Mouse (Mus musculus): ENCODE results near the gene Dock9. TPM values are rescaled to one million over a fixed set of nuclear protein-coding genes. Genes with fewer than 3 reads are reported as not detected.
"Not testable (repeated sequence)": the region's sequence is repeated elsewhere in the genome, so short reads cannot be mapped to it uniquely, and the experiment has no call there.

Dock9 gene
- polyA plus RNA-seq, 1 experiment, result 7.0 TPM

DNA sequence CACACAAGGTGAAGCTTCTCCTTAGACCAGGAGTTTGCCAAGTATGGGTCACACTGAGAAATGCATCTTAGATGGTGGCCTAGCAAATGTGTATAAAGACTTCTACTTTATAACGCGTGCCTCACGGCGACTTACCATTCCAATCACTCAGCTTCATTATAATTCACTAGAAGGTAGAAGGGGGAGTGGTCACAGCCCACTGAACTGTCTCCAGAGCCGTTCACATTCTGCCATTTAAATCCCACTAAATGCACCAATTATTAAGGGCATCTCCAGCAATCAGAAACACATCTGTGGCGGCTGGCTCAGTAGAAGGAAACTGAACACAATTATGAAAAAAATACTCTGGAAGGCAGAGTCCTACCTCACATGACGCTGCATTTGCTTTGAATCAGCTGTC, 50.3 kb downstream of the Dock9 start:
- DNase-seq (ENCODE audit: low read depth, low spot score), result no peak
- 93% methylated on average over 7 of the region's 7 CpGs for WGBS

DNA sequence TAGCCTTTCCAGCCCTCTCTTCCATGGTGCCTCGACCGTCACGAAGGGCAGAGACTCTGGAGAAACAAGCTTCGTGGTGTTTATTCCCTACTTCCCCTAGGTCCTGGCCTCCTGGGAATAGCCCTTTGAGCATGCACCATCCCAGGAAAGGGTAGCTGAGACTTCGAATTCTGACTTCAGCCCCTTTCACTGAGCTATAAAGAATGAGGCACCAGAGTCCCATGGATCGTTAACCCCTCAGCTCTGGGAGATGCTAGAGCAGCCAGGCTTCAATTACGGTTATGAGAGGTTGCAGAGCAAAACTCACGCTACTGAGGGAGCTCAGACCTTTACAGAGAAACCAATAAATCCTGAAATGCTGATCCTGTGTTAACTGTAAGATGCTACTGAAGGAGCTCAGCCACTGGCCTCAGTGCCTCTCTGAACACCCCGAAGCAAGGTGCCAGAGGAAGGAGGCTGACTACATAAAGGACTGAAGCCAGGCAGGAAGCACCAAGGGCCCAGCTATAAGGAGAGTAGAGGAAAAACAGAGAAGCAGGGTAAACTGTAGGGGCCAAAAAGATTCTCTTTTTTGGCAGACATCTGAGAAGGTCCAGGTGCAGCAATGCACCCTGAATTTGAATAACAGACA, 53.7 kb downstream of the Dock9 start:
- no peak for DNase-seq (ENCODE audit: low read depth, low spot score)
- WGBS, result 70% methylated on average over 9 of the region's 9 CpGs

- no peak for DNase-seq (ENCODE audit: low read depth, low spot score)
- WGBS, result 60% methylated on average over 24 of the region's 24 CpGs
These were observed 58.9 kb downstream of the Dock9 start for GRCm38 (mm10) chr14:121738431-121739403.

DNA sequence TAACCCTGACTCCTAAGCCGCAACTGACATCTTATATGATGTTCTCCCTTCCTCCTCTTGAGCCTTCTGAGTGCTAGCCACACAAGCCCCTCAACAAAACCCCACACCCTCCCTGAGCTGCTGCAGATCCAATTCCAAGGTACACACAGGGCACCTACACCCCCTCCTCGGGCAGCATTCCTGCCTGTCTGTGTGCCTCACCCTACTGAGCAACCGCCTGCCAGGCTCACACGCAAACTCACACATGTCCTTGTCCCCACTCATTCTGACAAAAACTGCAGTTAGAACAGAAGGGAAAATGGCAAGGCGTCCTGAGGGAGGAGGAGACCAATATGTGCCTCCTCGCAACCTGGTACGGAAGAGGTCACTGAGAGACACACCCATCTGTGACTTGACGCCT, 60.4 kb downstream of the Dock9 start:
- 78% methylated on average over 8 of the region's 8 CpGs for WGBS

DNA sequence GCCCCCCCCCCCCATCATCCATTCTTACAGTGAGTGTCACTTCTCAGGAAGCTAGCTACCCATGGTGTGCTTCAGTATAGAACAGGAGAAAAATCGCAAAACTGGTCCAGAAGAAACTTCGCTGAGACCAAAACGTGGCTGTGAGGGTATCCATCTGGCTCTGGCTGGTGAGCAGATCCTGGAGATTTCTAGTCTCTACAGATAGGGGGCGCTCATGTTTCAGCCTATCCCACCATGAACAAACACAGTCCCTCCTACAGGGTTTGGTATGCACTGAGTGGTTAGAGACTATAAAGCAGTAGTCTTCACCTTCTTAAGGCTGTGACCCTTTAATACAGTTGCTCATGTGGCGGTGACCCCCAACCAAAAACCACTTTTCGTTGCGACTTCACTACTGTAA, 62.0 kb downstream of the Dock9 start:
- DNase-seq (ENCODE audit: low read depth, low spot score), result no peak
- 73% methylated on average over 7 of the region's 7 CpGs for WGBS

More for the DNA sequence above, 60.4 kb downstream of the Dock9 start:
- DNase-seq (ENCODE audit: low read depth, low spot score), result no peak

- DNase-seq (ENCODE audit: low read depth, low spot score), result no peak
- WGBS, result 80% methylated on average over 7 of the region's 7 CpGs
These were observed 63.4 kb downstream of the Dock9 start for GRCm38 (mm10) chr14:121734217-121734616.

DNA sequence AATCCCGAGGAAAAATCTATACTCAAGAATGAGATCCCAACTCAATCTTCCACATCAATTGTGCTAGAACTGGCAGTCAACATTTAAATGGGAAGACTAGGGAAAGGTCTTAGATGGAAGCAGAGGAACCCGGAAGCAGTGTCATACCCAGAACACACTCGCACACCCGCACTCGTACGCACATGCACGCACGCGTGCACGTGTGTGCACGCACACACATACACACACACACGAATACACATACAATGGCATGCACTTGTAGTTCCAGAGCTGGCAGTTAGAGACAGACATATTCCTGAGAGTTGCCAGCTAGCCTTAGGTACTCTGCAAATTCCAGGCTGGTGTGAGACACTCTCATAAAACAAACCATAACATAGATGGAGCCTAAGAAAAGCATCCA, 63.9 kb downstream of the Dock9 start:
- WGBS, result 92% methylated on average over 12 of the region's 12 CpGs
- DNase-seq (ENCODE audit: low read depth, low spot score), result no peak

DNA sequence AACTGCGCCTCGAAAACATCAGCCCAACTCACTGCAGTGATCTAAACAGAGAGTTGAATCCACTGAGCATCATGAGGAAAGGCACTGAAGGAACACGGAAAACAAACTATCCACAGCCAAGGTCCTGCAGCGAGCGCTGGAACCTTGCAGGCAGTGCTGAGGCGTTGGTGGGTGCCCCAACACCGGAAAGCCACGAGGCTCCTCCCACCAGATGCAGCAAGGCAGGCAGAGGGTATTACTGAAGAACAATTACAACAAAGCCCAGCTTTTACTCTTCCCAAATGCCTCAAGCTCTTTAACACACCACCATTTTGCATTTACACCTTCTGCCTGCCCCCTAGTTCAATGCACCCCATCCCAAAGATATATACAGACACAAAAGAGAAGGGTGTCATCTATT, 65.4 kb downstream of the Dock9 start:
- WGBS, result 44% methylated on average over 8 of the region's 8 CpGs
- DNase-seq (ENCODE audit: low read depth, low spot score), result no peak

GRCm38 (mm10) chr14:121731688-121732168, 65.9 kb downstream of the Dock9 start:
- no peak for DNase-seq (ENCODE audit: low read depth, low spot score)
- 49% methylated on average over 6 of the region's 6 CpGs for WGBS

DNA sequence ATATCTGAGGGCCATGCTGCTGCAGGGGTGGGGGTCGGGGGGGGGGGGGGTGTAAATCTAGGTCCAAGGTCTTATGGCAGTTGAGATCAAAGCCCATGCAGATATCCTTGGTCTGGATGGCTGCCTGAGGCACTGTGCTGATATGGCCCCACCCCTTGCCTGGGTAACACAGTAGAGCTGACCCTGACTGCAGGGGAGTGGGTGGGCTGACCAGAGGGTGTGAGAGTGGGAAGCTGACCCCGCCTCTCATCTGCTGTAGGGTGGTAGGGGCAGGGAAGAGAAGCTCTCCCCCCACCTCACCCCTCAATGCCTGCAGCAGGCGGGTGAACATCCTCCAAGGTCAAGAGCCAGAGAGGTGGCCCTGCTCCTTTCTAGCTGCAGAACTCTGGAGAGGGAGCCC, 66.7 kb downstream of the Dock9 start:
- 68% methylated on average over 3 of the region's 3 CpGs for WGBS
- no peak for DNase-seq (ENCODE audit: low read depth, low spot score)

DNA sequence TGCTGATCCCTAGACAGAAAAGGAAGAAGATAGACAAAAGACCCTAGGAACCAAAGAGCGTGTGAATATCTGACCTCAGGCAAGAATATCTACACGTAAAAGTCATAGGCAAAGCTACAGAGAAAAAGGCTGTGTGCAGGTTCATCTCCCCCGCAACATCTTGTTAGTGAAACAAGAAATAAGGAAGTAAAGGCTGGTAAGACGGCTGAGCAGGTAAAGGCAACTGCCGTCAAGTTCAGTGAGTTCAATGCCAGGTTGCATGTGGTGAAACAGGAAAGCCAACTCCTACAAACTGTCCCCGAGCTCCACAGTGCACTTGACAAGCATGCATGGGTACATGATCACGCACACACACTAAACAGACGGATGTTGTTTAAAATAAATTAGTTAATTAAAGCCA, 69.6 kb downstream of the Dock9 start:
- 46% methylated on average over 8 of the region's 8 CpGs for WGBS
- no peak for DNase-seq (ENCODE audit: low read depth, low spot score)

- 74% methylated on average over 8 of the region's 8 CpGs for whole genome bisulfite sequencing
- DNase-seq (ENCODE audit: low read depth, low spot score), result no peak
These were observed 73.1 kb downstream of the Dock9 start for GRCm38 (mm10) chr14:121724501-121724900.

DNA sequence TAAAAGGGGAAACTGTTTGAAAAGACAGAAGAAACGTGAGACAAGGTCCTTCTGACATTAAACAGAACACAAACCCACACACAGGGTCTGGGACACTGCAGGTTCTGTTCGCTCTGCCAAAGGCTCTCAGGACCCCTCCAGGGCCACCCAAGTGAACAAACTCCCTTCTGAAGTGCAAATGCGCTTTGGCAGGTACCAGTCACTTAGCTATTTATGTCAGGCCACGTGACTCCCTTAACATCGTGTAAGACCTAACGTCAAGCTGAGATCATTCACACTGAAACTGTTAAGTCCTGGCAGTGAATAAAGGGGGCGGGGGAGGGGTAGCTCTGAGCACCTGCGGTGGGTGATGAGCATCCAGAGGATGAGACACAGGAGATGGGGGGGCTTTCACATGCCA, 74.9 kb downstream of the Dock9 start:
- 55% methylated on average over 8 of the region's 8 CpGs for WGBS

DNA sequence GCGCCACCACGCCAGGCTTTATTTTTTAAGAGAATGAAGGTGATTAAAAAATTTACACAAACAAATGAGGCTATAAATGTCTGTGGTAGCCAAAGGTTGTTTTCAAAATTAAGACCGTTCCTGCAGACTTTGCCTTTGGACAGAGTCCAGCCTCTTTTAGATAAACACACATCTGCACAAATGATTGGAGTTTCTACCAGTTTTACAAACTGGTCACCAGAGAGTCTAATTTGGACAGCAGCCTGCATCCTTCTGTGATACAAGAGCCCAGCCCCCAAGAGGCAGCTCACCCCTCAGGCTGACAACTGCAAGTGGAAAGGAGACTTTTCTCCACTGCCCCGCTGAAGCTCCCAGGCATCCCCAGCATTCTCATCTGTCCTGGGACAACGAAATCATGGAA, 76.2 kb downstream of the Dock9 start:
- WGBS, result 55% methylated on average over 5 of the region's 5 CpGs
- DNase-seq (ENCODE audit: low read depth, low spot score), result no peak

More for the DNA sequence above, 74.9 kb downstream of the Dock9 start:
- no peak for DNase-seq (ENCODE audit: low read depth, low spot score)

DNA sequence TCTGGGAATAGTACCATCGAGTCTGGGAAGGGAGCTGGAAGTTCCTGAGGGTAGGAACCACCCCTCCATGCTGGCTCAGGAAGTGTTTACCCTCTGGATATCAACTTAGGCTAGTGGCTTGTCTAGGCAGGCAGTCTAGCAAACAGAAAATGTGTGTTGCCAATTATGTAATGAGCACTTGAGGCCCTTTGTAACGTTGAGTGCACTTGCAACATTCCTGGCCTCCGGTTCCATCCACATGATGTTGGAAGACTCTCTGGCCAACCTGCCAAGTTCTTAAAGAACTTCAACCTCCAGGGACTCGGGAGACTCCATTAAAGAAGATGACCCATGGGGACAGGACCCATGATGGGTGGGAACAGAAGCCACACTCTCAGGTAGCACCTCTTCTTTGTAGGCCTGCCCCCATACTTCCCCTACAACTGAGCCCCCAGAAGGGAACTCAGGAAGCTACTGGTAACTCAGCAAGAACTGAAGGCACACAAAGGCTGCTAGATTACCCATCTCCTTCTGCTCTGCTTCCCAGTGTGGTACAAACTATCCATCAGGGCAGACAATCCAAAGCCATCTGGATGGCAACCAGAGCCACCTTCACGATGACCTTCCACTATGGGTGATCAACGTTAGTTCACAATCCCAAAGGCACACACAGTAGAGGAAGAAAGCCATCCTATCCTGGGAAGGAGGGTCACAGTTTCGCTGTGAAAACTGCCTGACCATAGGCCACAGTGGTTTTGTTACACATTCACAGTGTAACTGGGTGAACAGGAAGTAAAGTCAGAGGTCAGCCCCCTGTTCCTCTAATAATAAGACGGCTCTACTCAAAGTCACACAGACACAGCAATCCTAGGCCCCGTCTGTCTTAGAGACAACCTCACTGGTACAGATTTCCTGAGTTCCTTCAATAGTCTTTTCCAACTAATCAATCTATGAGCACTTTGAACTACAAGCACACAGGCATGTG, 77.7 kb downstream of the Dock9 start:
- 75% methylated on average over 9 of the region's 9 CpGs for WGBS

GRCm38 (mm10) chr14:121714799-121715198, 82.8 kb downstream of the Dock9 start:
- 90% methylated on average over 3 of the region's 3 CpGs for WGBS
- DNase-seq (ENCODE audit: low read depth, low spot score), result not testable (repeated sequence)

More for the DNA sequence above, 77.7 kb downstream of the Dock9 start:
- no peak for DNase-seq (ENCODE audit: low read depth, low spot score)

DNA sequence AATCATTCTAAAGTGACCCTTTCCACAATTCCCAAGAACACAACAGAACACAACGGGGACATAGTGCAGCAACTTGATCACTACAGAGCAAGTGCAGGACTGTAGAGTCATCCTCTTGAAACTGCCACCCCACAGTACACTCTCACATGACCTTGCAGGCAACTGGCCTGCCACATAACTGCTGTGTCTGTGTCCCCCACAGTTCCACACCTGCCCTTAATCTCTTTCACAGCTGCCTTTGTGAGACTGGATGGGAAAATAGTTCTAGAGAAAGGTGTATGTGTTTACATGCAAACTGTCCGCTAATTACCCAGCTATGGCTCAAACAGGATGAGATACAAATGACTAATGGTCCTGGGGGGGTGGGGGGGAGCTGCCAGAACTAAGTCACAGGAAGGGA, 83.4 kb downstream of the Dock9 start:
- 84% methylated on average over 2 of the region's 2 CpGs for WGBS
- DNase-seq (ENCODE audit: low read depth, low spot score), result no peak

GRCm38 (mm10) chr14:121713830-121714197, 83.8 kb downstream of the Dock9 start:
- DNase-seq (ENCODE audit: low read depth, low spot score), result no peak
- WGBS, result 88% methylated on average over 4 of the region's 4 CpGs

DNA sequence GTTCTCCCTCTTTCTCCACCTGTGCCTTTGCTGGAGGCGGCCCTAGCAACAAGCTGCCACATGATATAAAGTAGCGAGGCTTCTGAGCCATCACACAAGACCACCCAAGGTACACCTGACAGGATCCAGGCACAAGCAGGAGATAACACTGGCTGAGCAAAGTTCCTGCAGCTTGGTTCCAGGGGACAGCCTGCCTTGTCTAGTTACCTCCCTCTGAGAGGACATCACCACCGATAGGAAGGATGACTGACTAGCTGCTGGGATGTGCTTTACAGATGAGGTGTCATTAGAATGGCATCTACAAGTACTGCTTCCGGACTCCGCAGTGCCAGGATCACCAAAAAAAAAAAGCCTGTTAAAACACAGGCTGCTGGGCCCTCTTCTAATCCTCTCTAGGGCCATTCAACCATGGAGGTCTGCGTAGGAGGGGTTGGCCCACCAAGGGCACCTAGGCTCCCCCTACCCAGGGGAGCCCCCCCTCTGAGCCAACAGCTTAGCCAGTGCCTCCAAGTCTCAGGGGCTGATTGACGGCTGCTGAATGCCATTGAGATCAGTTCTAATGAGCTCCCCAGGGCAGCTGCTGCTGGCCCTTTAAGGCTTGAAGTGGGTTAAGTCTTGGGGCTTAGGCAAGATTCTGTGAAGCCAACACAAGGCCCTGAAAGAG, 84.3 kb downstream of the Dock9 start:
- 81% methylated on average over 7 of the region's 7 CpGs for WGBS
- DNase-seq (ENCODE audit: low read depth, low spot score), result no peak
